Mouse (Mus musculus): ENCODE measurements around the gene Klk4.

Gene Klk4

GRCm38 (mm10) chr7:43919559-43920451 is 38.8 kb downstream of the Klk4 start:
- peak; percentile 22 to 54 for DNase-seq (ENCODE audit: low spot score in 2 of 2)

GRCm38 (mm10) chr7:43920582-43920981 is 39.6 kb downstream of the Klk4 start:
- no peak for DNase-seq (ENCODE audit: low spot score in 2 of 2)

- DNase-seq (ENCODE audit: low spot score in 2 of 2) = no peak
Measured at GRCm38 (mm10) chr7:43921087-43921486, 40.1 kb downstream of the Klk4 start.

GRCm38 (mm10) chr7:43921941-43922340 is 41.0 kb downstream of the Klk4 start:
- DNase-seq (ENCODE audit: low spot score in 2 of 2) = no peak

- no peak for DNase-seq (ENCODE audit: low spot score in 2 of 2)
Measured at GRCm38 (mm10) chr7:43925985-43926384, 45.0 kb downstream of the Klk4 start.

- DNase-seq (ENCODE audit: low spot score in 2 of 2) = no peak
Measured at GRCm38 (mm10) chr7:43928521-43928920, 47.6 kb downstream of the Klk4 start.

- no peak for DNase-seq (ENCODE audit: low spot score in 2 of 2)
Measured at GRCm38 (mm10) chr7:43932337-43932736, 51.4 kb downstream of the Klk4 start.

- no peak for DNase-seq (ENCODE audit: low spot score in 2 of 2)
Measured at GRCm38 (mm10) chr7:43933440-43933839, 52.5 kb downstream of the Klk4 start, which contains the start of gene Klk15. Gene Klk15 (plus strand): TSS chr7:43933740.

GRCm38 (mm10) chr7:43934747-43935146 is 53.8 kb downstream of the Klk4 start:
- DNase-seq (ENCODE audit: low spot score in 2 of 2) = no peak

Measured in right cerebral cortex, postnatal 36 days (tissue).